8 mouse cellular contexts compared by ENCODE assay signal in genomic region chr10:76345540-76345902, GRCm38 (mm10). TPM values are rescaled to one million over a fixed set of nuclear protein-coding genes. Genes with fewer than 3 reads are reported as not detected.
DNase-seq lines count a peak whose midpoint lies in the region; ATAC-seq and TF ChIP-seq lines count a peak whose summit lies in the region.

No protein-coding gene starts in this region.

- H3K4me1 ChIP-seq in spleen, adult 2 months (ENCODE audit: control insufficient read depth, insufficient read depth, insufficient read length), result no peaks in the 10 kb centered on the region; the same call in 1 of the 2 replicates
- H3K4me1 ChIP-seq in limb, embryonic 12.5 days (replicated peaks), result peaks cover 30% of the 10 kb centered on the region
- peaks cover 9% of the 10 kb centered on the region for H3K4me1 ChIP-seq in stomach, embryonic 15.5 days

- no peak for TF ChIP-seq POLR2A in spleen, adult 2 months (IDR thresholded peaks at IDR 0.05; ENCODE audit: low read depth, low read length)

- H3K9me3 ChIP-seq in limb, embryonic 12.5 days, result no peaks in the 10 kb centered on the region
- no peaks in the 10 kb centered on the region for H3K9me3 ChIP-seq in stomach, embryonic 15.5 days

- H3K4me3 ChIP-seq in spleen, adult 2 months (ENCODE audit: extremely low read depth, insufficient read depth, insufficient read length), result peak overlapping the region; percentile 78
- peak overlapping the region; percentile 80 for H3K4me3 ChIP-seq in limb, embryonic 12.5 days (replicated peaks)
- peak overlapping the region; percentile 90 for H3K4me3 ChIP-seq in stomach, embryonic 15.5 days (replicated peaks)

- H3K9ac ChIP-seq in limb, embryonic 12.5 days (replicated peaks), result peak overlapping the region; percentile 62
- H3K9ac ChIP-seq in stomach, embryonic 15.5 days, result peak overlapping the region; percentile 56

- peaks cover 6% of the 10 kb centered on the region; the same call in 1 of the 2 replicates for H3K27me3 ChIP-seq in spleen, adult 2 months (ENCODE audit: control insufficient read depth, insufficient read depth, low read length)
- H3K27me3 ChIP-seq in limb, embryonic 12.5 days, result no peaks in the 10 kb centered on the region
- no peaks in the 10 kb centered on the region for H3K27me3 ChIP-seq in stomach, embryonic 15.5 days (replicated peaks)

- no peak for TF ChIP-seq CTCF in spleen, adult 2 months (IDR thresholded peaks at IDR 0.05; ENCODE audit: extremely low read depth, insufficient read depth, insufficient read length, insufficient replicate concordance)

- DNase-seq in spleen, adult 2 months (ENCODE audit: low read depth in 1 of 2, low spot score in 2 of 2), result no peak
- no peak for DNase-seq in spleen, postnatal 4 days (ENCODE audit: low spot score in 2 of 2)
- DNase-seq in fat pad, adult 2 months (ENCODE audit: extremely low read depth, low read depth, low spot score), result peak; percentile 57
- DNase-seq in left cerebral cortex, adult 8-10 months (ENCODE audit: low spot score in 2 of 2), result no peak
- no peak for DNase-seq in urinary bladder, adult 18-20 months (ENCODE audit: low spot score in 2 of 2)
- DNase-seq in gastrocnemius, adult 18-20 months (ENCODE audit: low spot score), result no peak

- peaks cover under 1% of the 10 kb centered on the region; the same call in 1 of the 2 replicates for H3K36me3 ChIP-seq in spleen, adult 2 months (ENCODE audit: control insufficient read depth, insufficient read depth, low read length)
- H3K36me3 ChIP-seq in limb, embryonic 12.5 days, result peaks cover 17% of the 10 kb centered on the region
- peaks cover 7% of the 10 kb centered on the region; the same call in 1 of the 2 replicates for H3K36me3 ChIP-seq in stomach, embryonic 15.5 days

- peak overlapping the region; percentile 76 for H3K4me2 ChIP-seq in limb, embryonic 12.5 days
- H3K4me2 ChIP-seq in stomach, embryonic 15.5 days, result peak overlapping the region; percentile 85

- WGBS in spleen, adult 2 months, result 1% methylated on average over 12 of the region's 12 CpGs
- WGBS in limb, embryonic 12.5 days, result 5% methylated on average over 12 of the region's 12 CpGs
- 2% methylated on average over 12 of the region's 12 CpGs for WGBS in stomach, embryonic 15.5 days

- peak overlapping the region; percentile 15 for H3K27ac ChIP-seq in spleen, adult 2 months (ENCODE audit: insufficient read depth, low read length)
- H3K27ac ChIP-seq in limb, embryonic 12.5 days, result peak overlapping the region; percentile 75
- peak overlapping the region; percentile 64 for H3K27ac ChIP-seq in stomach, embryonic 15.5 days

- ATAC-seq in limb, embryonic 12.5 days (ENCODE audit: insufficient number of reproducible peaks, insufficient read depth, low FRiP score, low TSS enrichment, low read depth), result no peak
- peak; percentile 36 for ATAC-seq in stomach, embryonic 15.5 days (ENCODE audit: insufficient read depth, low FRiP score, low read depth)

RNA-seq across cellular contexts. Expression of gene Dip2a, which starts 0.4 kb away (rescaled TPM):
- polyA plus RNA-seq in spleen, adult 2 months (2012; rRNA removed), result 6.9 and 7.1 TPM in 2 replicates
- 12.9 and 13.0 TPM in 2 replicates for polyA plus RNA-seq in limb, embryonic 12.5 days (2016; fragmentation: Nextera tagmentation; extraction: Ambion mirVana)
- 9.5 and 10.9 TPM in 2 replicates for polyA plus RNA-seq in stomach, embryonic 15.5 days (2015; fragmentation: Nextera tagmentation; extraction: Ambion mirVana)
- total RNA-seq in left cerebral cortex, adult 8-10 months (2022), result 10 to 100 TPM; 62.9 to 72.8 (median 64.5) TPM
- 1 to 10 TPM; 3.2 to 3.5 TPM for total RNA-seq in gastrocnemius, adult 18-20 months (2021)

Comparison
In these comparisons a context has a peak if more than half of its experiments do, and no peak if none do; other contexts are left out.
1. H3K27ac ChIP-seq: peak in every context shown above with its lines; median percentile 75 in limb, embryonic 12.5 days; 64 in stomach, embryonic 15.5 days; 15 in spleen, adult 2 months.